Mouse (Mus musculus): ENCODE results near the gene Olfr513.

The Olfr513 gene

DNA sequence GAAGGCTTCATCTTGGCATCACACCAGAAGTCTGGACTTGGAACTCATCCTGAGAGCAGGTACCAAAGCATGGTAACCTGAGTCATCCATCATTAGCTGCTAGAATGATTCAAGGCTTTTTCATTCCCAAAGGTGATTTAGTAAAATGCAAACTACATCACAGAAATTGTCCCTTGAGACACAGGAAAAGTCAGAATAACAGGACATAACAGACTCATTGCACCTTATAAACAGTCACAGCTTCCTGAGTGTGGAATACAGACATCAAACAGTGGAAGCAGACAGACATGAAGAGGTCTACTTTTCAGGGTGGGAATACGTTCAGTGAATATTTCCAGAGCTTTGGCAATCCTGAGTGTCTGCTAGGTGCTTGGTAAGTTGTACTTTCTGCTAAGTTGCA, at the start of gene Olfr513:
Gene Olfr513 (plus strand): TSS at position 301 of the 400 bp plus-strand sequence.
- no peak for DNase-seq

DNA sequence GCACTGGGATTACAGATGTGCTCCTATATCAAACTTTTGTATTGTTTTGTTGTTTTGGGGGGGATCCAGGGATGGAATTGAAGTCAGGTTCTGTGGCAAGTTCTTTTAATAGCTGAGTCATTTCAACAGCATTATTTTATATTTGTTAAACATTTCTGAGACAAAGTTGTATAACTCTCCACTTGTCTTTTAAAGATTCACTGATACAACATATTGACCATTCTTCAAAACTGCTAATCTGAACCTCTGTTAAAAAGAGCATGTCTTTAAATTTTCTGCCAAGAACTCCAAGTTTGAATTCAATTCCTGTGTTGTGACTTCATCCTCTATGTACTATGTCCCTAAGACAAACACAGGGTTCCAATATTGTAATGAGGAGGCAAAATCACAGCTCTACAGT, 37.8 kb upstream of the Olfr513 start, which contains the start of gene Olfr512:
Gene Olfr512 (plus strand): TSS at position 301 of the 400 bp plus-strand sequence.
- no peak for DNase-seq

DNA sequence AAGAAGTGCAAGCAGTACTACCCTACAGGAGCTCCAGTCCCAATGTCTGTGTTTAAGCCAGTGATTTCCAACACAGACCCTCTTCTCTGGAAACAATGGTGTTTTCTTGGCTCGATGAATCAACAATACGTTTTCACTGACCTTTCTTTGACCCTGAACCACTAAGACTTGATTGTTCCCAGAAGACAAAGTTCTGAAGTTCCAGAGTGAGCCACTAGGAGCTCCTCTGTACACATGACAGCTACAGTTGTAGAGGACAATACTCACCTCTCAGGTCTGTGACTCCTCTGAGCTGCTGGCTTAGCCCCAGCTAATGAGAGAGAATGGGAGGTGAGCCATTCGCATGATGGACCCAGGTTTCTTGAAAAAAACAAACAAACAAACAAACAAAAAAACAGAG, 9.6 kb downstream of the Olfr513 start:
- DNase-seq = no peak

DNA sequence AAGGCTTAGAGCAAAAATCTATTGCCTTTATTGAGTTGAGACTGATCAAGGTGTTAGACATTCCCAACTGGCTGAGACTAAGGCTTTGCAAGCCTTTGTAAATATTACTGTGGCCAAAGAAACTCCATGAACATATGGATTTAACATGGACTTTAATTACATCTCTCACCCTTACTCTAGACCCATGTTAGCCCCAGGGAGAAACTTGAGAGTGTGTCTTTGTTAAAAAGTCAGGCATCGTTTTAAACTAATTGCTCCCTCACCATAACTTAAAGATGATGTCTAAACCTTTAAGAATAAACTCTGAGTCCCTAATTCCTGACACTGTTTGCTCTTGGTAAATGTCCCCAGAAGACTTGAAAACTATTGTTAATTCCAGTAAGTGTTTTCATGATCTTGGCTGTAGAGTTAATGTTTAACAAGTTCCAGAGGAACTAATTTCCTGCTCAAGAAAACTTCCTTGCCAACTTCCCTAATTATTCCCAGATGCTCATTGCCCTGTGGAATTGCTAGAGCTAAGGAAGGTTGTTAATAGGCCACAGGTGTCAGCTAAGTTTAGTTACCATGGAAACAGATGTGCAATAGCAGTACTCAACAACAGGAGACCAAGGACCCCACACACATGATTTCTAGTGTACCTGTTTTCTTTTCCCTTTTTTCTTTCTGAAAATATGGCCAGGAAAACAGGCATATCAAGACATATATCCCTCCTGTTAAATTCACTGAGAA, 46.6 kb downstream of the Olfr513 start:
- no peak for DNase-seq
